Mouse (Mus musculus): ENCODE measurements around the gene Gse1.

- no peak for TF ChIP-seq POLR2A (IDR thresholded peaks at IDR 0.05; ENCODE audit: insufficient read depth, low read depth, low read length)
- no peak for TF ChIP-seq EP300 (IDR thresholded peaks at IDR 0.05; ENCODE audit: insufficient read depth, low read depth, low read length)
- TF ChIP-seq CTCF (IDR thresholded peaks at IDR 0.05), result no peak
Observed at GRCm38 (mm10) chr8:120372684-120373083, 144.4 kb downstream of the Gse1 start.

Measured in heart, adult 2 months (tissue).